Mouse (Mus musculus): ENCODE measurements around the gene Lrwd1. TPM values are rescaled to one million over a fixed set of nuclear protein-coding genes. Genes with fewer than 3 reads are reported as not detected.
"Not testable (repeated sequence)": the region's sequence is repeated elsewhere in the genome, so short reads cannot be mapped to it uniquely, and the experiment has no call there.

The Lrwd1 gene
- total RNA-seq, 1 experiment = 74.7 TPM

GRCm38 (mm10) chr5:136155399-136155798 is 19.5 kb upstream of the Lrwd1 start:
- Histone ChIP-seq H3K9me3 (ENCODE audit: control insufficient read depth, insufficient read depth, low read depth, low read length) (no peaks in the 10 kb centered on the region), H3K4me1 (ENCODE audit: control insufficient read depth in 2 of 2, insufficient read depth in 2 of 2, low read length in 2 of 2, poor library complexity in 1 of 2) (no peaks in the 10 kb centered on the region), H3K27ac (ENCODE audit: insufficient read depth, low read depth, low read length, poor library complexity, severe bottlenecking) (no peak overlapping the region), H3K36me3 (ENCODE audit: control insufficient read depth, insufficient read depth, low read length, poor library complexity, severe bottlenecking) (peaks cover under 1% of the 10 kb centered on the region; the same call in 1 of the 2 replicates), H3K9ac (ENCODE audit: insufficient read depth, low read depth, low read length, poor library complexity, severe bottlenecking) (no peak overlapping the region), H3K4me3 (ENCODE audit: insufficient read depth in 1 of 2, low read depth in 1 of 2, low read length in 2 of 2, poor library complexity in 1 of 2, severe bottlenecking in 1 of 2) (no peak overlapping the region)
- DNase-seq (ENCODE audit: low read depth, low spot score) = no peak
- in situ Hi-C loops (cut with MboI; ENCODE audit: low sequenced_read_pairs in 2 of 2, unreplicated experiment in 2 of 2) = no loop called here
- no peak for TF ChIP-seq HCFC1 (IDR thresholded peaks at IDR 0.05; ENCODE audit: borderline replicate concordance, insufficient read depth, low read length)
- TF ChIP-seq CHD2 (IDR thresholded peaks at IDR 0.05; ENCODE audit: low read depth, low read length) = no peak
- TF ChIP-seq MAFK (IDR thresholded peaks at IDR 0.05; ENCODE audit: insufficient read depth, low read depth, low read length) = no peak
- no peak for TF ChIP-seq ZNF384 (IDR thresholded peaks at IDR 0.05; ENCODE audit: low read depth, low read length)
- no peak for TF ChIP-seq ZC3H11A (IDR thresholded peaks at IDR 0.05; ENCODE audit: borderline replicate concordance, low read depth, low read length)

- no peaks in the 10 kb centered on the region for H3K9me3 ChIP-seq (ENCODE audit: control insufficient read depth, insufficient read depth, low read depth, low read length)
- H3K9ac ChIP-seq (ENCODE audit: insufficient read depth, low read depth, low read length, poor library complexity, severe bottlenecking) = no peak overlapping the region
- H3K4me3 ChIP-seq (ENCODE audit: insufficient read depth in 1 of 2, low read depth in 1 of 2, low read length in 2 of 2, poor library complexity in 1 of 2, severe bottlenecking in 1 of 2) = no peak overlapping the region
- H3K27ac ChIP-seq (ENCODE audit: insufficient read depth, low read depth, low read length, poor library complexity, severe bottlenecking) = no peak overlapping the region
- no peak for TF ChIP-seq ZNF384 (IDR thresholded peaks at IDR 0.05; ENCODE audit: low read depth, low read length)
- no peak for DNase-seq (ENCODE audit: low read depth, low spot score)
- H3K4me1 ChIP-seq (ENCODE audit: control insufficient read depth in 2 of 2, insufficient read depth in 2 of 2, low read length in 2 of 2, poor library complexity in 1 of 2) = no peaks in the 10 kb centered on the region
- H3K36me3 ChIP-seq (ENCODE audit: control insufficient read depth, insufficient read depth, low read length, poor library complexity, severe bottlenecking) = no peaks in the 10 kb centered on the region
- in situ Hi-C loops (cut with MboI; ENCODE audit: low sequenced_read_pairs in 2 of 2, unreplicated experiment in 2 of 2) = no loop called here
Measured at GRCm38 (mm10) chr5:136152365-136152764, 16.5 kb upstream of the Lrwd1 start.

GRCm38 (mm10) chr5:136149134-136149576 is 13.3 kb upstream of the Lrwd1 start:
- H3K9me3 ChIP-seq (ENCODE audit: control insufficient read depth, insufficient read depth, low read depth, low read length); H3K36me3 ChIP-seq (ENCODE audit: control insufficient read depth, insufficient read depth, low read length, poor library complexity, severe bottlenecking); H3K27ac ChIP-seq (ENCODE audit: insufficient read depth, low read depth, low read length, poor library complexity, severe bottlenecking); H3K4me3 ChIP-seq (ENCODE audit: insufficient read depth in 1 of 2, low read depth in 1 of 2, low read length in 2 of 2, poor library complexity in 1 of 2, severe bottlenecking in 1 of 2); DNase-seq (ENCODE audit: low read depth, low spot score); H3K4me1 ChIP-seq (ENCODE audit: control insufficient read depth in 2 of 2, insufficient read depth in 2 of 2, low read length in 2 of 2, poor library complexity in 1 of 2); H3K9ac ChIP-seq (ENCODE audit: insufficient read depth, low read depth, low read length, poor library complexity, severe bottlenecking); in situ Hi-C loops (cut with MboI; ENCODE audit: low sequenced_read_pairs in 2 of 2, unreplicated experiment in 2 of 2): not testable (repeated sequence)

GRCm38 (mm10) chr5:136147704-136148103 is 11.8 kb upstream of the Lrwd1 start:
- H3K4me1 ChIP-seq (ENCODE audit: control insufficient read depth in 2 of 2, insufficient read depth in 2 of 2, low read length in 2 of 2, poor library complexity in 1 of 2) = no peaks in the 10 kb centered on the region
- in situ Hi-C loops (cut with MboI; ENCODE audit: low sequenced_read_pairs in 2 of 2, unreplicated experiment in 2 of 2) = no loop called here
- H3K36me3 ChIP-seq (ENCODE audit: control insufficient read depth, insufficient read depth, low read length, poor library complexity, severe bottlenecking) = no peaks in the 10 kb centered on the region
- DNase-seq (ENCODE audit: low read depth, low spot score) = no peak
- TF ChIP-seq ZNF384 (IDR thresholded peaks at IDR 0.05; ENCODE audit: low read depth, low read length) (no peak), HCFC1 (IDR thresholded peaks at IDR 0.05; ENCODE audit: borderline replicate concordance, insufficient read depth, low read length) (no peak), ZC3H11A (IDR thresholded peaks at IDR 0.05; ENCODE audit: borderline replicate concordance, low read depth, low read length) (no peak), CHD2 (IDR thresholded peaks at IDR 0.05; ENCODE audit: low read depth, low read length) (no peak), MAFK (IDR thresholded peaks at IDR 0.05; ENCODE audit: insufficient read depth, low read depth, low read length) (no peak)
- no peaks in the 10 kb centered on the region for H3K9me3 ChIP-seq (ENCODE audit: control insufficient read depth, insufficient read depth, low read depth, low read length)
- no peak overlapping the region for H3K27ac ChIP-seq (ENCODE audit: insufficient read depth, low read depth, low read length, poor library complexity, severe bottlenecking)
- H3K4me3 ChIP-seq (ENCODE audit: insufficient read depth in 1 of 2, low read depth in 1 of 2, low read length in 2 of 2, poor library complexity in 1 of 2, severe bottlenecking in 1 of 2) = no peak overlapping the region
- no peak overlapping the region for H3K9ac ChIP-seq (ENCODE audit: insufficient read depth, low read depth, low read length, poor library complexity, severe bottlenecking)

- no peak for DNase-seq (ENCODE audit: low read depth, low spot score)
- H3K27ac ChIP-seq (ENCODE audit: insufficient read depth, low read depth, low read length, poor library complexity, severe bottlenecking) = no peak overlapping the region
- no peak overlapping the region for H3K4me3 ChIP-seq (ENCODE audit: insufficient read depth in 1 of 2, low read depth in 1 of 2, low read length in 2 of 2, poor library complexity in 1 of 2, severe bottlenecking in 1 of 2)
- H3K4me1 ChIP-seq (ENCODE audit: control insufficient read depth in 2 of 2, insufficient read depth in 2 of 2, low read length in 2 of 2, poor library complexity in 1 of 2) = no peaks in the 10 kb centered on the region
- in situ Hi-C loops (cut with MboI; ENCODE audit: low sequenced_read_pairs in 2 of 2, unreplicated experiment in 2 of 2) = no loop called here
- H3K36me3 ChIP-seq (ENCODE audit: control insufficient read depth, insufficient read depth, low read length, poor library complexity, severe bottlenecking) = no peaks in the 10 kb centered on the region; the same call in 1 of the 2 replicates
- no peak overlapping the region for H3K9ac ChIP-seq (ENCODE audit: insufficient read depth, low read depth, low read length, poor library complexity, severe bottlenecking)
- no peaks in the 10 kb centered on the region for H3K9me3 ChIP-seq (ENCODE audit: control insufficient read depth, insufficient read depth, low read depth, low read length)
- TF ChIP-seq CHD2 (IDR thresholded peaks at IDR 0.05; ENCODE audit: low read depth, low read length) (no peak), ZNF384 (IDR thresholded peaks at IDR 0.05; ENCODE audit: low read depth, low read length) (no peak), MAFK (IDR thresholded peaks at IDR 0.05; ENCODE audit: insufficient read depth, low read depth, low read length) (no peak), ZC3H11A (IDR thresholded peaks at IDR 0.05; ENCODE audit: borderline replicate concordance, low read depth, low read length) (no peak)
Measured at GRCm38 (mm10) chr5:136146936-136147335, 11.1 kb upstream of the Lrwd1 start.
